Mouse (Mus musculus) kidney, adult 2 months (tissue): Measurements from ENCODE around the gene Dohh.

Source experiments
- CTCF ChIP-seq: fragments of 200-500 bp; conservative IDR thresholded peaks from 2 replicates; pipeline ENCODE4 v1.5.1; 2011; ENCODE audit warnings: low read depth, mild to moderate bottlenecking, control low read depth, low read length, moderate library complexity, mixed read lengths; ENCODE audit not compliant: insufficient read depth, insufficient read length
- POLR2A ChIP-seq: fragments of 200-500 bp; IDR thresholded peaks from one replicate; pipeline ENCODE4 v1.6.1; 2011; ENCODE audit warnings: low read depth, low read length, control low read depth

GRCm38 (mm10) chr10:81425236-81425850 is 41.1 kb downstream of the Dohh start:
- TF ChIP-seq CTCF: no peak
- no peak for TF ChIP-seq POLR2A
